Mouse (Mus musculus) CH12.LX (cell line): Measurements from ENCODE around the gene Arhgap21. TPM values are rescaled to one million over a fixed set of nuclear protein-coding genes. Genes with fewer than 3 reads are reported as not detected.

Experiments
- DNase-seq: peaks from one replicate; pipeline ENCODE4 v3.0.0-alpha.2; 2013; ENCODE audit errors: extremely low read depth
- H3K27ac ChIP-seq: 2 replicates; pipeline ENCODE4 v1.5.1; 2012; ENCODE audit warnings: low read depth, mild to moderate bottlenecking, control low read depth, moderate library complexity; ENCODE audit not compliant: insufficient read depth
- H3K27me3 ChIP-seq: replicated peaks from 2 replicates; pipeline ENCODE3; 2012; ENCODE audit warnings: inconsistent platforms
- H3K36me3 ChIP-seq, 2 experiments: replicated peaks in 1 of 2; 2 replicates each; pipeline versions ENCODE3 to v1.6.1; 2012; ENCODE audit warnings: inconsistent platforms in 1 of 2, low read length in 1 of 2, mild to moderate bottlenecking in 1 of 2, mixed read lengths in 1 of 2, moderate library complexity in 1 of 2; ENCODE audit not compliant: control insufficient read depth in 1 of 2, insufficient read depth in 1 of 2
- H3K4me1 ChIP-seq, 2 experiments: 2 replicates each; pipeline ENCODE4 v1.6.1; 2012; ENCODE audit warnings: inconsistent platforms in 1 of 2, moderate library complexity in 1 of 2; ENCODE audit not compliant: insufficient read depth in 2 of 2, control insufficient read depth in 1 of 2
- H3K4me2 ChIP-seq: 2 replicates; pipeline ENCODE4 v1.6.1; 2012; ENCODE audit warnings: low read depth, mild to moderate bottlenecking, control low read depth; ENCODE audit not compliant: poor library complexity, insufficient read depth, severe bottlenecking
- H3K4me3 ChIP-seq, 3 experiments: fragments of 150-350 bp in 1 of 3; sonication (generic) in 1 of 3; replicated peaks in 1 of 3; 2 replicates each; pipeline versions ENCODE3 to v1.5.1; 2011 to 2012; ENCODE audit warnings: low read depth in 2 of 3, low read length in 2 of 3, mild to moderate bottlenecking in 2 of 3, moderate library complexity in 2 of 3, control low read depth in 1 of 3, improper control_type of control experiment in 1 of 3, inconsistent platforms in 1 of 3, mixed read lengths in 1 of 3; ENCODE audit not compliant: poor library complexity in 1 of 3
- H3K79me2 ChIP-seq: replicated peaks from 2 replicates; pipeline ENCODE4 v1.6.1; 2012; ENCODE audit warnings: mild to moderate bottlenecking, moderate library complexity; ENCODE audit not compliant: control insufficient read depth, poor library complexity, insufficient read depth, severe bottlenecking; ENCODE audit errors: extremely low read depth
- H3K9ac ChIP-seq: 2 replicates; pipeline ENCODE4 v1.6.1; 2012; ENCODE audit warnings: low read depth, mild to moderate bottlenecking, control low read depth, moderate library complexity; ENCODE audit not compliant: insufficient read depth
- H3K9me3 ChIP-seq: replicated peaks from 2 replicates; pipeline ENCODE3; 2012; ENCODE audit warnings: low read length, inconsistent platforms, mixed read lengths
- BHLHE40 ChIP-seq: IDR thresholded peaks from 2 replicates; pipeline ENCODE4 v1.6.1; 2011; ENCODE audit warnings: mild to moderate bottlenecking, low read depth, low read length, improper control_type of control experiment
- CHD2 ChIP-seq: IDR thresholded peaks from 2 replicates; pipeline ENCODE4 v1.6.1; 2011; ENCODE audit warnings: low read length, improper control_type of control experiment
- CTCF ChIP-seq, 2 experiments: IDR thresholded peaks in 1 of 2; conservative IDR thresholded peaks in 1 of 2; 2 replicates each; pipeline ENCODE4 v1.5.1; 2011 to 2012; ENCODE audit warnings: low read depth in 2 of 2, low read length in 2 of 2, improper control_type of control experiment in 1 of 2, inconsistent platforms in 1 of 2, mild to moderate bottlenecking in 1 of 2, moderate library complexity in 1 of 2
- E2F4 ChIP-seq: IDR thresholded peaks from 2 replicates; pipeline ENCODE4 v1.6.1; 2011; ENCODE audit warnings: low read depth, low read length, improper control_type of control experiment; ENCODE audit not compliant: insufficient replicate concordance
- ELF1 ChIP-seq: IDR thresholded peaks from 2 replicates; pipeline ENCODE4 v1.6.1; 2014; ENCODE audit warnings: low read depth, mild to moderate bottlenecking, inconsistent platforms, low read length, improper control_type of control experiment
- ETS1 ChIP-seq: conservative IDR thresholded peaks from 2 replicates; pipeline ENCODE4 v1.6.1; 2012; ENCODE audit warnings: low read depth, mild to moderate bottlenecking, inconsistent platforms, low read length, improper control_type of control experiment, moderate library complexity
- GABPA ChIP-seq: IDR thresholded peaks from 2 replicates; pipeline ENCODE4 v1.6.1; 2012; ENCODE audit warnings: low read depth, low read length, improper control_type of control experiment, inconsistent platforms; ENCODE audit not compliant: insufficient replicate concordance
- IRF4 ChIP-seq: IDR thresholded peaks from 2 replicates; pipeline ENCODE4 v1.6.1; 2014; ENCODE audit warnings: low read depth, mild to moderate bottlenecking, inconsistent platforms, low read length, improper control_type of control experiment
- JUN ChIP-seq: IDR thresholded peaks from 2 replicates; pipeline ENCODE4 v1.6.1; 2011; ENCODE audit warnings: low read depth, mild to moderate bottlenecking, low read length, improper control_type of control experiment, moderate library complexity; ENCODE audit not compliant: insufficient read depth
- JUND ChIP-seq: conservative IDR thresholded peaks from 2 replicates; pipeline ENCODE4 v1.6.1; 2011; ENCODE audit warnings: low read depth, low read length, improper control_type of control experiment
- KAT2A ChIP-seq: IDR thresholded peaks from 2 replicates; pipeline ENCODE4 v1.6.1; 2012; ENCODE audit warnings: low read length, improper control_type of control experiment, inconsistent platforms; ENCODE audit not compliant: insufficient replicate concordance
- MAX ChIP-seq: IDR thresholded peaks from 2 replicates; pipeline ENCODE4 v1.6.1; 2011; ENCODE audit warnings: low read length, improper control_type of control experiment
- MAZ ChIP-seq: IDR thresholded peaks from 2 replicates; pipeline ENCODE4 v1.6.1; 2012; ENCODE audit warnings: low read depth, mild to moderate bottlenecking, inconsistent platforms, low read length, improper control_type of control experiment, moderate library complexity
- MXI1 ChIP-seq: IDR thresholded peaks from 2 replicates; pipeline ENCODE4 v1.6.1; 2011; ENCODE audit warnings: mild to moderate bottlenecking, low read depth, low read length, improper control_type of control experiment
- MYC ChIP-seq: IDR thresholded peaks from 2 replicates; pipeline ENCODE4 v1.6.1; 2011; ENCODE audit warnings: low read depth, mild to moderate bottlenecking, improper control_type of control experiment, low read length
- NELFE ChIP-seq: IDR thresholded peaks from 2 replicates; pipeline ENCODE4 v1.6.1; 2011; ENCODE audit warnings: low read depth, low read length, improper control_type of control experiment
- PAX5 ChIP-seq: IDR thresholded peaks from 2 replicates; pipeline ENCODE4 v1.6.1; 2012; ENCODE audit warnings: low read length, inconsistent platforms, mixed read lengths
- POLR2A ChIP-seq: IDR thresholded peaks from 2 replicates; pipeline ENCODE4 v1.6.1; 2011; ENCODE audit warnings: low read depth, mild to moderate bottlenecking, improper control_type of control experiment, low read length
- RAD21 ChIP-seq: IDR thresholded peaks from 2 replicates; pipeline ENCODE4 v1.6.1; 2011; ENCODE audit warnings: low read depth, mild to moderate bottlenecking, low read length, improper control_type of control experiment, moderate library complexity
- SMC3 ChIP-seq: IDR thresholded peaks from 2 replicates; pipeline ENCODE4 v1.6.1; 2011; ENCODE audit warnings: low read depth, low read length, improper control_type of control experiment
- TBP ChIP-seq: conservative IDR thresholded peaks from 2 replicates; pipeline ENCODE4 v1.6.1; 2011; ENCODE audit warnings: low read depth, low read length, improper control_type of control experiment
- TCF12 ChIP-seq: IDR thresholded peaks from 2 replicates; pipeline ENCODE4 v1.6.1; 2014; ENCODE audit warnings: low read depth, mild to moderate bottlenecking, inconsistent platforms, low read length, improper control_type of control experiment
- UBTF ChIP-seq: IDR thresholded peaks from 2 replicates; pipeline ENCODE4 v1.6.1; 2012; ENCODE audit warnings: low read depth, mild to moderate bottlenecking, inconsistent platforms, low read length, improper control_type of control experiment, moderate library complexity
- ZC3H11A ChIP-seq: IDR thresholded peaks from 2 replicates; pipeline ENCODE4 v1.6.1; 2012; ENCODE audit warnings: low read depth, mild to moderate bottlenecking, inconsistent platforms, low read length, improper control_type of control experiment
- ZKSCAN1 ChIP-seq: IDR thresholded peaks from 2 replicates; pipeline ENCODE4 v1.6.1; 2012; ENCODE audit warnings: low read depth, inconsistent platforms, low read length, improper control_type of control experiment, borderline replicate concordance
- ZMIZ1 ChIP-seq: IDR thresholded peaks from 2 replicates; pipeline ENCODE4 v1.6.1; 2012; ENCODE audit warnings: low read depth, mild to moderate bottlenecking, inconsistent platforms, low read length, improper control_type of control experiment
- dilution Hi-C: fragments of 300-500 bp; cut with MboI; formaldehyde crosslinking; loops from 2 replicates; pipeline ENCODE4 v1.14.3; 2020; ENCODE audit warnings: low sequenced_read_pairs; ENCODE audit not compliant: extremely low pct_unique_long_range_greater_than_20kb, extremely low pct_ligation_motif_present
- in situ Hi-C: fragments of 300-500 bp; cut with MboI; formaldehyde crosslinking; loops from 3 replicates; pipeline ENCODE4 v1.14.3; 2019; ENCODE audit warnings: low sequenced_read_pairs, low pct_ligation_motif_present, low pct_unique_long_range_greater_than_20kb, mixed read lengths
- polyA plus RNA-seq: library from polyadenylated mRNA; unstranded; fragments of >175 nt; gene quantifications from 2 replicates; pipeline ENCODE4 v1.2.1, GENCODE M21; 2012; ENCODE audit warnings: low read depth; ENCODE audit not compliant: insufficient read length
- total RNA-seq, 2 experiments: library from RNA; depleted of rRNA; stranded (reverse); fragments of 300-350 nt in 1 of 2; fragments of >200 nt in 1 of 2; gene quantifications; 2 replicates each; pipeline ENCODE4 v1.2.3; 2012 to 2014

Arhgap21 gene
- total and polyA plus RNA-seq, 3 experiments: 7.6 to 22.7 (median 10.8) TPM

DNA sequence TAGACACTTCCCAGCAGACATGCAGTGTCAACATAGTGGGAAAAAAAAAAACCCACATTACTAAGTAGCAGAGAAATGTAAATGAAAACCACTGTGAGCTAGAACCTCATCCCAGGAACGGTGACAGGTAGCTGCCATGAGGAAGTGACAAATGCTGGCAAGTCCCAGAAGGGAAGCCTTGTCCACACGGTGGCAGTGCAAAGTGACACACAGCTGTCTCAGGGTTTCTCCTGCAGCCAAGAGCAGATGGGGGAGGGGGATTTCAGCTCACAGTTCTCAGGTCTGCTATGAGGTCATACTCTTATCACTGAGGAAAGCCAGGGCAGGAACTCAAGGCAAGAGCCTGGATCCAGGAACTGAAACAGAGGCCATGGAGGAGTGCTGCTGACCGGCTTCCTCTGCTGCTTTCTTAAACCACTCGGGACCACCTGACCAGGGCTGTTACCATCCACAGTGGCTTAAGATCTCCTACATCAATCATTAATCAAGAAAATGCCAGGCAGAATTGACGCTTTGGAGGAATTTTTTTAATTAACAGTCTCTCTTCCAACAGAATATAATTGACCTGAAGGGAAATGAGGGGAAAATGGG, 74.5 kb downstream of the Arhgap21 start (continued):
- TF ChIP-seq TCF12 (peak; percentile 19; the same call in 1 of the 2 replicates), JUND (peak; percentile 64; the same call in 1 of the 2 replicates), ZC3H11A (no peak), POLR2A (no peak), ELF1 (peak; percentile 60; the same call in 1 of the 2 replicates), MYC (peak; percentile 45; the same call in 1 of the 2 replicates), MAX (peak; percentile 49; the same call in 1 of the 2 replicates), CTCF (conservative IDR thresholded peaks at IDR 0.05 in 1 of 2, IDR thresholded peaks at IDR 0.05 in 1 of 2; ENCODE audit: low read depth in 2 of 2, low read length in 2 of 2) (peak in 1 of 2 experiments; percentile 80; a peak in 3 of 4 replicates), ZKSCAN1 (no peak), KAT2A (no peak), NELFE (no peak), E2F4 (no peak)

DNA sequence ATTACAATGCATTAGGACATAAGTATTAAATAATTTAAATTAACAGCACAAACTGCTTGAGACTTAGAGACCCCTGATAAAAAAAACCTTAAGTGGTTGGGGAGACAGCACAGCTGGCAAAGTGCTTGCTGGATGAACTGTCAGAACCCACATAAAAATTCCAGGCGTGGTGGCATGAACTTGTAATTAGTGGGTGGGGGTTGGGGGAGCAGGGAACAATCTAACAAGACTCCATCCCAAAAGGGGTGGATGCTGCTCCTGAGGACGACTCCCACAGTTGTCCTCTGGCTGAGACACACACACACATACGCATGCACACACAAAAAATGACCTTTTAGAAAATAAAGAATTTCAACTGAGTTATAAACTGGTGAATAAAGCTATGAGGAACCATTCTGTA, 79.9 kb downstream of the Arhgap21 start:
- dilution Hi-C loops: no loop called here
- no peak for TF ChIP-seq MXI1
- in situ Hi-C loops: no loop called here

DNA sequence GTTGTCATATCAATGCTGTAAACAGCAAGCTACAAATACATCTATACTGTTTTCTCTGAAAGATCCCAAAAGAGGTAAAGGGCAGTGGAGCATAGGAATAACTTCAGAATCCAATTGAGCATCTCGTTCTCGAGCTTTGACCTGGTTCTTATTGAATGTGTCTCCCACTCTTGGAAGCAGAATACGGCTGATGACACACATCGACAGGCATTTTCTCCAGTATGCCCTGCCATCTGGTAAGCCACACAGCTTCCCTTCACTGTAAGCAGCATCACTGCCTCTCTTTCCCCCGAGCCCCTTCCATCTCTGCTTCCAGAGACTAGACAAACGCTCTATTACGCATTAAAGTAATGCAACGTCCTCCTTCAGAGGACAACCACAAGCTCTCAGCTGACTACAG, 85.4 kb downstream of the Arhgap21 start:
- in situ Hi-C loops (no loop called here), dilution Hi-C loops (no loop called here)
- Histone ChIP-seq H3K9me3 (no peaks in the 10 kb centered on the region), H3K27me3 (no peaks in the 10 kb centered on the region), H3K4me3 (no peak overlapping the region), H3K79me2 (no peaks in the 10 kb centered on the region), H3K9ac (no peak overlapping the region), H3K4me2 (no peak overlapping the region), H3K27ac (no peak overlapping the region), H3K4me1 (no peaks in the 10 kb centered on the region), H3K36me3 (peaks cover 22 to 54% of the 10 kb centered on the region in 2 experiments)
- TF ChIP-seq GABPA: no peak
- no peak for TF ChIP-seq ZC3H11A
- TF ChIP-seq RAD21: no peak
- no peak for TF ChIP-seq ZMIZ1
- TF ChIP-seq PAX5: no peak
- no peak for TF ChIP-seq MAZ
- no peak for TF ChIP-seq CTCF (conservative IDR thresholded peaks at IDR 0.05 in 1 of 2, IDR thresholded peaks at IDR 0.05 in 1 of 2; ENCODE audit: low read depth in 2 of 2, low read length in 2 of 2)
- no peak for TF ChIP-seq IRF4
- TF ChIP-seq TBP: no peak
- TF ChIP-seq JUN: no peak
- no peak for TF ChIP-seq CHD2
- TF ChIP-seq UBTF: no peak
- TF ChIP-seq KAT2A: no peak
- TF ChIP-seq JUND: no peak
- TF ChIP-seq SMC3: no peak
- TF ChIP-seq BHLHE40: no peak
- no peak for TF ChIP-seq POLR2A
- no peak for TF ChIP-seq ETS1
- DNase-seq: no peak

More for the DNA sequence above, 79.9 kb downstream of the Arhgap21 start:
- Histone ChIP-seq H3K36me3 (peaks cover 0 to 26% of the 10 kb centered on the region in 2 experiments), H3K4me2 (no peak overlapping the region), H3K4me1 (peaks cover 0 to 6% of the 10 kb centered on the region in 2 experiments; a peak in 1 of 4 replicates), H3K9ac (no peak overlapping the region), H3K79me2 (no peaks in the 10 kb centered on the region), H3K27me3 (no peaks in the 10 kb centered on the region), H3K9me3 (no peaks in the 10 kb centered on the region), H3K27ac (no peak overlapping the region), H3K4me3 (no peak overlapping the region)
- no peak for DNase-seq
